Comparison of ENCODE assay signal across 9 mouse cellular contexts in genomic region chr13:54242380-54242779, GRCm38 (mm10). TPM values are rescaled to one million over a fixed set of nuclear protein-coding genes. Genes with fewer than 3 reads are reported as not detected.
DNase-seq lines count a peak whose midpoint lies in the region; ATAC-seq and TF ChIP-seq lines count a peak whose summit lies in the region.
"Had no signal": no experiment of that assay in that cellular context is flagged by ENCODE, and none has a peak within 500 bp of the region (broad histone marks: within the 10 kb centered on the region; RNA-seq: fewer than 3 reads in every experiment).

No protein-coding gene starts in this region.

- no peaks in the 10 kb centered on the region for H3K4me1 ChIP-seq in liver, embryonic 14.5 days (replicated peaks; ENCODE audit: control insufficient read depth in 2 of 2, insufficient read depth in 2 of 2, low read length in 1 of 2)

- H3K4me3 ChIP-seq in gastrocnemius, adult 2 months, result no peak overlapping the region
- H3K4me3 ChIP-seq in liver, embryonic 14.5 days (ENCODE audit: insufficient read depth in 1 of 2, low read depth in 2 of 2, low read length in 2 of 2), result no peak overlapping the region

- H3K4me2 ChIP-seq in liver, embryonic 14.5 days (ENCODE audit: low read depth), result no peak overlapping the region

- no peak overlapping the region for H3K9ac ChIP-seq in liver, embryonic 14.5 days (replicated peaks)

- TF ChIP-seq EP300 in liver, embryonic 14.5 days (IDR thresholded peaks at IDR 0.05; ENCODE audit: low read depth), result no peak

- peak; percentile 39 for DNase-seq in gastrocnemius, adult 2 months
- no peak for DNase-seq in gastrocnemius, postnatal 36 days
- peak; percentile 39 for DNase-seq in urinary bladder, postnatal 14 days (ENCODE audit: low spot score)
- no peak for DNase-seq in urinary bladder, postnatal 10 days (ENCODE audit: low spot score)
- DNase-seq in liver, embryonic 14.5 days (ENCODE audit: low read depth in 3 of 3, low spot score in 3 of 3), result no peak
- DNase-seq in thymus, postnatal 25 days, result peak; percentile 49
- DNase-seq in frontal cortex, postnatal 25 days (ENCODE audit: low spot score in 2 of 2), result no peak
- no peak for DNase-seq in right cerebral cortex, postnatal 36 days (ENCODE audit: low spot score in 2 of 2)

- H3K27me3 ChIP-seq in liver, embryonic 14.5 days (ENCODE audit: control insufficient read depth, insufficient read depth, low read length), result no peaks in the 10 kb centered on the region

- H3K36me3 ChIP-seq in liver, embryonic 14.5 days (replicated peaks; ENCODE audit: control insufficient read depth, insufficient read depth, low read depth), result no peaks in the 10 kb centered on the region

- WGBS in liver, embryonic 14.5 days (ENCODE audit: insufficient replicate concordance), result 37% methylated on average over 5 of the region's 5 CpGs

- ATAC-seq in liver, embryonic 14.5 days (ENCODE audit: insufficient read depth), result no peak

- peak; percentile 67 for TF ChIP-seq CTCF in gastrocnemius, adult 2 months (IDR thresholded peaks at IDR 0.05)
- TF ChIP-seq CTCF in liver, embryonic 14.5 days (IDR thresholded peaks at IDR 0.05; ENCODE audit: low read depth), result peak; percentile 44

- intact Hi-C loops in gastrocnemius, adult 2 months (cut with DNase I), result loop anchor here (2.0 kb wide), 1 partner anchor 128 kb away; no protein-coding TSS in a partner anchor
- intact Hi-C loops in gastrocnemius, postnatal 36 days (cut with DNase I), result loop anchor here (5.0 to 10.0 kb wide), 2 partner anchors 130 to 392 kb away; no protein-coding TSS in a partner anchor

- no peak overlapping the region for H3K27ac ChIP-seq in gastrocnemius, adult 2 months
- H3K27ac ChIP-seq in liver, embryonic 14.5 days, result no peak overlapping the region
- H3K27ac ChIP-seq: macrophage had no signal

- no peaks in the 10 kb centered on the region for H3K9me3 ChIP-seq in liver, embryonic 14.5 days (ENCODE audit: control insufficient read depth, low read length)

RNA-seq across cellular contexts. Expression of gene Hrh2, which starts 50.5 kb away (rescaled TPM):
- total RNA-seq in gastrocnemius, adult 2 months (2021), result under 1 TPM; 0.11 to 0.15 TPM
- under 1 TPM in 1 of 2 experiments, not detected in 1; 0.10 TPM for total RNA-seq in gastrocnemius, postnatal 36 days (2021)
- 0.09 and 0.10 TPM in 2 replicates for polyA plus RNA-seq in liver, embryonic 14.5 days (2012; rRNA removed)
- polyA plus RNA-seq in liver, embryonic 14.5 days (2014; fragmentation: Nextera tagmentation; extraction: Ambion mirVana), result 0.11 TPM in 1 of 2 replicates, not detected in the other

Comparison
In these comparisons a context has a peak if more than half of its experiments do, and no peak if none do; other contexts are left out.
1. DNase-seq: peak in gastrocnemius, adult 2 months (single experiment), urinary bladder, postnatal 14 days (single experiment) and thymus, postnatal 25 days (single experiment); none in gastrocnemius, postnatal 36 days (0 of 2), urinary bladder, postnatal 10 days (single experiment), liver, embryonic 14.5 days (0 of 3), frontal cortex, postnatal 25 days (0 of 2) and right cerebral cortex, postnatal 36 days (0 of 2).